Mouse (Mus musculus) CH12.LX (cell line): Measurements from ENCODE around the gene Ndufa12. TPM values are rescaled to one million over a fixed set of nuclear protein-coding genes. Genes with fewer than 3 reads are reported as not detected.

Source experiments
- DNase-seq: peaks from one replicate; pipeline ENCODE4 v3.0.0-alpha.2; 2013; ENCODE audit errors: extremely low read depth
- H3K27ac ChIP-seq: 2 replicates; pipeline ENCODE4 v1.5.1; 2012; ENCODE audit warnings: low read depth, mild to moderate bottlenecking, control low read depth, moderate library complexity; ENCODE audit not compliant: insufficient read depth
- H3K27me3 ChIP-seq: replicated peaks from 2 replicates; pipeline ENCODE3; 2012; ENCODE audit warnings: inconsistent platforms
- H3K36me3 ChIP-seq, 2 experiments: replicated peaks in 1 of 2; 2 replicates each; pipeline versions ENCODE3 to v1.6.1; 2012; ENCODE audit warnings: inconsistent platforms in 1 of 2, low read length in 1 of 2, mild to moderate bottlenecking in 1 of 2, mixed read lengths in 1 of 2, moderate library complexity in 1 of 2; ENCODE audit not compliant: control insufficient read depth in 1 of 2, insufficient read depth in 1 of 2
- H3K4me1 ChIP-seq, 2 experiments: 2 replicates each; pipeline ENCODE4 v1.6.1; 2012; ENCODE audit warnings: inconsistent platforms in 1 of 2, moderate library complexity in 1 of 2; ENCODE audit not compliant: insufficient read depth in 2 of 2, control insufficient read depth in 1 of 2
- H3K4me2 ChIP-seq: 2 replicates; pipeline ENCODE4 v1.6.1; 2012; ENCODE audit warnings: low read depth, mild to moderate bottlenecking, control low read depth; ENCODE audit not compliant: poor library complexity, insufficient read depth, severe bottlenecking
- H3K4me3 ChIP-seq, 3 experiments: fragments of 150-350 bp in 1 of 3; sonication (generic) in 1 of 3; replicated peaks in 1 of 3; 2 replicates each; pipeline versions ENCODE3 to v1.5.1; 2011 to 2012; ENCODE audit warnings: low read depth in 2 of 3, low read length in 2 of 3, mild to moderate bottlenecking in 2 of 3, moderate library complexity in 2 of 3, control low read depth in 1 of 3, improper control_type of control experiment in 1 of 3, inconsistent platforms in 1 of 3, mixed read lengths in 1 of 3; ENCODE audit not compliant: poor library complexity in 1 of 3
- H3K79me2 ChIP-seq: replicated peaks from 2 replicates; pipeline ENCODE4 v1.6.1; 2012; ENCODE audit warnings: mild to moderate bottlenecking, moderate library complexity; ENCODE audit not compliant: control insufficient read depth, poor library complexity, insufficient read depth, severe bottlenecking; ENCODE audit errors: extremely low read depth
- H3K9ac ChIP-seq: 2 replicates; pipeline ENCODE4 v1.6.1; 2012; ENCODE audit warnings: low read depth, mild to moderate bottlenecking, control low read depth, moderate library complexity; ENCODE audit not compliant: insufficient read depth
- H3K9me3 ChIP-seq: replicated peaks from 2 replicates; pipeline ENCODE3; 2012; ENCODE audit warnings: low read length, inconsistent platforms, mixed read lengths
- BHLHE40 ChIP-seq: IDR thresholded peaks from 2 replicates; pipeline ENCODE4 v1.6.1; 2011; ENCODE audit warnings: mild to moderate bottlenecking, low read depth, low read length, improper control_type of control experiment
- CHD2 ChIP-seq: IDR thresholded peaks from 2 replicates; pipeline ENCODE4 v1.6.1; 2011; ENCODE audit warnings: low read length, improper control_type of control experiment
- CTCF ChIP-seq, 2 experiments: IDR thresholded peaks in 1 of 2; conservative IDR thresholded peaks in 1 of 2; 2 replicates each; pipeline ENCODE4 v1.5.1; 2011 to 2012; ENCODE audit warnings: low read depth in 2 of 2, low read length in 2 of 2, improper control_type of control experiment in 1 of 2, inconsistent platforms in 1 of 2, mild to moderate bottlenecking in 1 of 2, moderate library complexity in 1 of 2
- E2F4 ChIP-seq: IDR thresholded peaks from 2 replicates; pipeline ENCODE4 v1.6.1; 2011; ENCODE audit warnings: low read depth, low read length, improper control_type of control experiment; ENCODE audit not compliant: insufficient replicate concordance
- ELF1 ChIP-seq: IDR thresholded peaks from 2 replicates; pipeline ENCODE4 v1.6.1; 2014; ENCODE audit warnings: low read depth, mild to moderate bottlenecking, inconsistent platforms, low read length, improper control_type of control experiment
- ETS1 ChIP-seq: conservative IDR thresholded peaks from 2 replicates; pipeline ENCODE4 v1.6.1; 2012; ENCODE audit warnings: low read depth, mild to moderate bottlenecking, inconsistent platforms, low read length, improper control_type of control experiment, moderate library complexity
- GABPA ChIP-seq: IDR thresholded peaks from 2 replicates; pipeline ENCODE4 v1.6.1; 2012; ENCODE audit warnings: low read depth, low read length, improper control_type of control experiment, inconsistent platforms; ENCODE audit not compliant: insufficient replicate concordance
- JUN ChIP-seq: IDR thresholded peaks from 2 replicates; pipeline ENCODE4 v1.6.1; 2011; ENCODE audit warnings: low read depth, mild to moderate bottlenecking, low read length, improper control_type of control experiment, moderate library complexity; ENCODE audit not compliant: insufficient read depth
- MAFK ChIP-seq: IDR thresholded peaks from 2 replicates; pipeline ENCODE4 v1.6.1; 2011; ENCODE audit warnings: low read length, improper control_type of control experiment; ENCODE audit not compliant: insufficient replicate concordance
- MAX ChIP-seq: IDR thresholded peaks from 2 replicates; pipeline ENCODE4 v1.6.1; 2011; ENCODE audit warnings: low read length, improper control_type of control experiment
- NRF1 ChIP-seq: IDR thresholded peaks from 2 replicates; pipeline ENCODE4 v1.6.1; 2014; ENCODE audit warnings: low read depth, mild to moderate bottlenecking, inconsistent platforms, low read length, improper control_type of control experiment, moderate library complexity
- POLR2AphosphoS2 ChIP-seq: IDR thresholded peaks from 2 replicates; pipeline ENCODE4 v1.6.1; 2011; ENCODE audit warnings: low read depth, low read length, improper control_type of control experiment
- SIN3A ChIP-seq: IDR thresholded peaks from 2 replicates; pipeline ENCODE4 v1.6.1; 2012; ENCODE audit warnings: low read length, improper control_type of control experiment, inconsistent platforms
- TBP ChIP-seq: conservative IDR thresholded peaks from 2 replicates; pipeline ENCODE4 v1.6.1; 2011; ENCODE audit warnings: low read depth, low read length, improper control_type of control experiment
- USF1 ChIP-seq: IDR thresholded peaks from 2 replicates; pipeline ENCODE4 v1.6.1; 2014; ENCODE audit warnings: low read depth, mild to moderate bottlenecking, inconsistent platforms, low read length, improper control_type of control experiment
- USF2 ChIP-seq: conservative IDR thresholded peaks from 2 replicates; pipeline ENCODE4 v1.6.1; 2011; ENCODE audit warnings: low read depth, low read length, improper control_type of control experiment
- ZKSCAN1 ChIP-seq: IDR thresholded peaks from 2 replicates; pipeline ENCODE4 v1.6.1; 2012; ENCODE audit warnings: low read depth, inconsistent platforms, low read length, improper control_type of control experiment, borderline replicate concordance
- ZMIZ1 ChIP-seq: IDR thresholded peaks from 2 replicates; pipeline ENCODE4 v1.6.1; 2012; ENCODE audit warnings: low read depth, mild to moderate bottlenecking, inconsistent platforms, low read length, improper control_type of control experiment
- ZNF384 ChIP-seq: IDR thresholded peaks from 2 replicates; pipeline ENCODE4 v1.6.1; 2012; ENCODE audit warnings: low read depth, low read length, improper control_type of control experiment, inconsistent platforms
- dilution Hi-C: fragments of 300-500 bp; cut with MboI; formaldehyde crosslinking; loops from 2 replicates; pipeline ENCODE4 v1.14.3; 2020; ENCODE audit warnings: low sequenced_read_pairs; ENCODE audit not compliant: extremely low pct_unique_long_range_greater_than_20kb, extremely low pct_ligation_motif_present
- in situ Hi-C: fragments of 300-500 bp; cut with MboI; formaldehyde crosslinking; loops from 3 replicates; pipeline ENCODE4 v1.14.3; 2019; ENCODE audit warnings: low sequenced_read_pairs, low pct_ligation_motif_present, low pct_unique_long_range_greater_than_20kb, mixed read lengths
- polyA plus RNA-seq: library from polyadenylated mRNA; unstranded; fragments of >175 nt; gene quantifications from 2 replicates; pipeline ENCODE4 v1.2.1, GENCODE M21; 2012; ENCODE audit warnings: low read depth; ENCODE audit not compliant: insufficient read length
- total RNA-seq, 2 experiments: library from RNA; depleted of rRNA; stranded (reverse); fragments of 300-350 nt in 1 of 2; fragments of >200 nt in 1 of 2; gene quantifications; 2 replicates each; pipeline ENCODE4 v1.2.3; 2012 to 2014

Gene Ndufa12
- total and polyA plus RNA-seq, 3 experiments = 215 to 367 (median 340) TPM

DNA sequence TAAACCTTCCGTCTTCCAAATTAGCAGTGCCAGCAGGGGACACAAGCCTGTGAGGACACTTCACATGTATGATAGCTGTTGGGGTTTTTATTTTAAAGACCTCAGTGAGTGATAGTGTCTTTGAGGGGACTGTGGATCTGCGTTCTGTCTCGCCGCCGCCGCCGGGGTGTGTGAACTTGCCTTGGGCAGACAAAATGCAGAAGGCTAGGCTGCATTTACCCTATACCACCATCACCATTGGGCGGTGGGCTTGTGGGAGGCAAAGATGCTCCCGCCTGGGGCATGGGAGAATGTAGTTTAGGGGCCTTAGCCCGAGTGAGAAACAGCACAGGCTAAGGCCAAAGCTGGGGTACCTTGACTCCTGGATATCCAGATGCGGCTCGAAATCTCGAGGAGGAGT, 64.1 kb downstream of the Ndufa12 start:
- dilution Hi-C loops = no loop called here
- H3K9ac ChIP-seq = no peak overlapping the region

DNA sequence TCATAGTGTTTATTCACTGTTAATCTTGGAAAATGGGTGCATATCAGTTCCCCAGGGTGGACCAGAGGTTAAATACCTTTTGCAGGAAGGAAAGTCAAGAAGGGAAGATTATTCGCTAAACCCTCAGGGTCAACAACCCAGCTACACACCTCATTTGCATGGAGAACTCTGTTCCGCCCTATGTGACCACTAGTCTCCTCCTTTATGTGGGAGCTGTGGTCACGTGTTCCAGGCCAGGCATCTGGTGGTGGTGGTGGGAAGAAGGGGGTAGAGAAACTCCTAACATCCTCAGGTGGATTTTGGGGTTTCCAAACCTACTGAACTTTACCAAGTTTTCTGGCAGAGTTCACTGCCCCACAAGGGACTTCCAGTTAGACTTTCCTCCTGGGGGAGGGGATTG, 64.7 kb downstream of the Ndufa12 start:
- dilution Hi-C loops = no loop called here
- Histone ChIP-seq H3K9me3 (no peaks in the 10 kb centered on the region), H3K27ac (no peak overlapping the region), H3K79me2 (no peaks in the 10 kb centered on the region), H3K36me3 (no peaks in the 10 kb centered on the region), H3K9ac (no peak overlapping the region), H3K4me3 (no peak overlapping the region), H3K27me3 (no peaks in the 10 kb centered on the region), H3K4me1 (peaks cover 7 to 21% of the 10 kb centered on the region in 2 experiments), H3K4me2 (no peak overlapping the region)
- in situ Hi-C loops = no loop called here
- DNase-seq = peak; percentile 22
- TF ChIP-seq BHLHE40 (peak; percentile 43; the same call in 1 of the 2 replicates), NRF1 (no peak), MAX (0 out of 2 replicates have a peak, but pooled peaks have one; percentile 42), USF1 (peak; percentile 67), USF2 (peak; percentile 49)

More for the DNA sequence above, 64.1 kb downstream of the Ndufa12 start:
- Histone ChIP-seq H3K4me3 (no peak overlapping the region), H3K4me2 (no peak overlapping the region), H3K27ac (no peak overlapping the region), H3K9me3 (no peaks in the 10 kb centered on the region), H3K79me2 (no peaks in the 10 kb centered on the region), H3K4me1 (peaks cover 7 to 21% of the 10 kb centered on the region in 2 experiments), H3K36me3 (no peaks in the 10 kb centered on the region), H3K27me3 (no peaks in the 10 kb centered on the region)
- DNase-seq = no peak
- no peak for TF ChIP-seq POLR2AphosphoS2
- TF ChIP-seq SIN3A = no peak
- TF ChIP-seq CTCF (conservative IDR thresholded peaks at IDR 0.05 in 1 of 2, IDR thresholded peaks at IDR 0.05 in 1 of 2; ENCODE audit: low read depth in 2 of 2, low read length in 2 of 2) = no peak
- no peak for TF ChIP-seq GABPA
- TF ChIP-seq TBP = no peak
- no peak for TF ChIP-seq NRF1
- TF ChIP-seq E2F4 = no peak
- no peak for TF ChIP-seq USF2
- in situ Hi-C loops = no loop called here

GRCm38 (mm10) chr10:94265656-94266542, 67.4 kb downstream of the Ndufa12 start:
- in situ Hi-C loops = no loop called here
- H3K27ac ChIP-seq = no peak overlapping the region

More at GRCm38 (mm10) chr10:94265656-94266542, 67.4 kb downstream of the Ndufa12 start:
- no peaks in the 10 kb centered on the region for H3K36me3 ChIP-seq
- no peak overlapping the region for H3K9ac ChIP-seq
- peaks cover 7 to 21% of the 10 kb centered on the region in 2 experiments for H3K4me1 ChIP-seq
- peaks cover 5% of the 10 kb centered on the region for H3K9me3 ChIP-seq
- peak; percentile 20 for DNase-seq
- no peak overlapping the region for H3K4me3 ChIP-seq
- H3K79me2 ChIP-seq = no peaks in the 10 kb centered on the region
- no peaks in the 10 kb centered on the region for H3K27me3 ChIP-seq
- H3K4me2 ChIP-seq = no peak overlapping the region
- no peak for TF ChIP-seq MAX
- no peak for TF ChIP-seq ETS1
- TF ChIP-seq ZKSCAN1 = no peak
- TF ChIP-seq MAFK = no peak
- no peak for TF ChIP-seq ELF1
- no peak for TF ChIP-seq JUN
- TF ChIP-seq POLR2AphosphoS2 = no peak
- TF ChIP-seq BHLHE40 = no peak
- TF ChIP-seq ZMIZ1 = no peak
- no peak for TF ChIP-seq ZNF384
- no peak for TF ChIP-seq CHD2
- TF ChIP-seq USF1 = no peak
- dilution Hi-C loops = no loop called here
